Mouse (Mus musculus): ENCODE measurements around the gene Zfp282.
A peak's percentile ranks its signal among the peaks of the same experiment; 100 is the strongest.
"Not testable (repeated sequence)": the region's sequence is repeated elsewhere in the genome, so short reads cannot be mapped to it uniquely, and the experiment has no call there.

The Zfp282 gene

DNA sequence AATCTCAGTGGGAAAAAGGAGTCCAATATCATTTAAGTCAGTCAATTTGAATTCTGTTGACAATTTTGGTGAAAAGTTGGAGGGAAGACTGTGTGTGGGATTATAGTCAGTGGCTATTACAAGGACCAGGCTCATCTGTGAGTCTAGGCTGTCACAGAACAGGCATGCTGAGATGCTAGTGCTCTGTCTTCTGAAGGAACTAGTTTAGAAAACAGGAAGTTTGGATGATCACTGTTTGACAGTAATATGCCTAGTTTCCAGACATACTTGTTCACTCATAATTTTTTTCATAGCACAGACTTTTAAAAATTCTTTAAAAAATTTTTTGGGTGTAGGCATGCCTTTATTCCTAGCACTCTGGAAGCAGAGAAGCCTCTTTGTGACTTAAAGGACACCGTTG, 35.9 kb upstream of the Zfp282 start:
- TF ChIP-seq CTCF (conservative IDR thresholded peaks at IDR 0.05; ENCODE audit: low read length) (no peak), POU5F1 (IDR thresholded peaks at IDR 0.05; ENCODE audit: borderline replicate concordance, low read length) (no peak), NANOG (IDR thresholded peaks at IDR 0.05; ENCODE audit: borderline replicate concordance, low read length) (no peak)
- Histone ChIP-seq H3K4me3 (replicated peaks; ENCODE audit: low read length) (no peak overlapping the region), H3K9me3 (ENCODE audit: low read length) (no peaks in the 10 kb centered on the region), H3K36me3 (ENCODE audit: insufficient read depth, low read length) (no peaks in the 10 kb centered on the region), H3K27me3 (ENCODE audit: insufficient read depth, low read length) (peaks cover 11% of the 10 kb centered on the region; the same call in 1 of the 2 replicates), H3K4me1 (replicated peaks; ENCODE audit: low read depth, low read length) (peaks cover 9% of the 10 kb centered on the region)

DNA sequence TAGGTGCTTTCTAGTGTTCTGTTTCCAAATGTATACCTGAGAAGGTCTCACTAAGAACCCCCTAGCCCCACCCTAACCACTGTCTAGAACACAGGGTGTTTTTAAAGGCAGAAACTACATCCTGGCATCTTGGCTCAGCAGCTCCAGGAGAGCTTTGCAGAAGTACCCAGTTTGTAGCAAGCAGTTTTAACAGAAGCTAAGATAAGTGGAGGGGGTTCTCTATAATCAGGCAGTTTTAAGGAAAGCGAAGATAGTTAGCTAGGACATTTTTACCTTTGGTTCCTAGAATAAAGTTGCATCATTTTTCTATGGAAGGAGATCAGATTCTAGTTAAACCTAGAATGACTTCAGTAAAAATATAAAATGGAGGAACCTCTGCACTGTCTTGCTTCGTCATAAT, 35.2 kb upstream of the Zfp282 start:
- Histone ChIP-seq H3K4me3 (replicated peaks; ENCODE audit: low read length) (no peak overlapping the region), H3K27me3 (ENCODE audit: insufficient read depth, low read length) (peaks cover 7% of the 10 kb centered on the region; the same call in 1 of the 2 replicates), H3K9me3 (ENCODE audit: low read length) (no peaks in the 10 kb centered on the region), H3K4me1 (replicated peaks; ENCODE audit: low read depth, low read length) (peaks cover 4% of the 10 kb centered on the region; the same call in 1 of the 2 replicates), H3K36me3 (ENCODE audit: insufficient read depth, low read length) (no peaks in the 10 kb centered on the region)
- TF ChIP-seq CTCF (conservative IDR thresholded peaks at IDR 0.05; ENCODE audit: low read length) (no peak), NANOG (IDR thresholded peaks at IDR 0.05; ENCODE audit: borderline replicate concordance, low read length) (no peak), POU5F1 (IDR thresholded peaks at IDR 0.05; ENCODE audit: borderline replicate concordance, low read length) (no peak)

DNA sequence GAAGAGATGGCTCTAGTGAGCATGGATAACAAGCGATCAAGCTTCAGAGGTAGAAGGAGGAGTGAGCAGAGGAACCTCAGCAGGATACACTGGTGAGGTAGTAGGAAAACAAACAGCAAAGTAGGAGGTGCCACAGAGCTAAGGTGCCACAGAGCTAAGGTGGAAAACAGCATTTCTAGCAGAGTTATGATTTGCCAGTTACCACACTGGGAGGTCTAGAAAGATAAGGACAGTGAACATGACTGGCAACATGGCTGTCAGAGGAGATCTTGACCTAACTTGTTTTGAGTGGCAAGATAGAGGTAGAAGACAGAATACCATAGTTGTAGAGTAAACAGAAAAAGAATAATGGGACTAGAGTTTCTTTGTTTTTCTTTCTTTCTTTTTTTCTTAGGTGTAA, 34.7 kb upstream of the Zfp282 start:
- H3K4me1 ChIP-seq (replicated peaks; ENCODE audit: low read depth, low read length) = peaks cover 4% of the 10 kb centered on the region; the same call in 1 of the 2 replicates
- TF ChIP-seq POU5F1 (IDR thresholded peaks at IDR 0.05; ENCODE audit: borderline replicate concordance, low read length) = no peak
- no peaks in the 10 kb centered on the region for H3K9me3 ChIP-seq (ENCODE audit: low read length)
- no peaks in the 10 kb centered on the region for H3K36me3 ChIP-seq (ENCODE audit: insufficient read depth, low read length)
- no peak overlapping the region for H3K4me3 ChIP-seq (replicated peaks; ENCODE audit: low read length)
- H3K27me3 ChIP-seq (ENCODE audit: insufficient read depth, low read length) = peaks cover 7% of the 10 kb centered on the region; the same call in 1 of the 2 replicates

DNA sequence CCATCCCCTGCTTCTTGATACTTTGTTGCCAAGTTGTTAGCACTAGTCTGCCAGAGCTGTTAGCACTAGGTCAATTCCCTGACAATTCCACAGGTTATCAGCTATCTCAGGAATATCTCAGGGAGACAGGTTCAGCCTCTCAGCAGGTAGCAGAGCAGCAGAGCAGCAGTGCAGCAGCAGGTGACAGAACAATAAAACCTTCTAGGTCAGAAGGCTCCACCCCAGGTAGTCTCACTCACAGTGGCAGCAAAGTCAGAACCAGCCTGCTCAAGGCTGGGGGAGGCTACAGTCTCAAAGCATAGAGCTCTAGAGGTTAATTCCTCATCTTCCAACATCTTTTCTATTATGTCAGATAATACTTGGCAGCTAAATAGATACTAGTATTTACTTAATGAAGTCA, 31.2 kb upstream of the Zfp282 start:
- no peaks in the 10 kb centered on the region for H3K36me3 ChIP-seq (ENCODE audit: insufficient read depth, low read length)
- H3K27me3 ChIP-seq (ENCODE audit: insufficient read depth, low read length) = no peaks in the 10 kb centered on the region
- H3K4me1 ChIP-seq (replicated peaks; ENCODE audit: low read depth, low read length) = peaks cover 4% of the 10 kb centered on the region; the same call in 1 of the 2 replicates
- no peaks in the 10 kb centered on the region for H3K9me3 ChIP-seq (ENCODE audit: low read length)
- H3K4me3 ChIP-seq (replicated peaks; ENCODE audit: low read length) = no peak overlapping the region
- TF ChIP-seq CTCF (conservative IDR thresholded peaks at IDR 0.05; ENCODE audit: low read length) (no peak), NANOG (IDR thresholded peaks at IDR 0.05; ENCODE audit: borderline replicate concordance, low read length) (no peak), POU5F1 (IDR thresholded peaks at IDR 0.05; ENCODE audit: borderline replicate concordance, low read length) (no peak)

DNA sequence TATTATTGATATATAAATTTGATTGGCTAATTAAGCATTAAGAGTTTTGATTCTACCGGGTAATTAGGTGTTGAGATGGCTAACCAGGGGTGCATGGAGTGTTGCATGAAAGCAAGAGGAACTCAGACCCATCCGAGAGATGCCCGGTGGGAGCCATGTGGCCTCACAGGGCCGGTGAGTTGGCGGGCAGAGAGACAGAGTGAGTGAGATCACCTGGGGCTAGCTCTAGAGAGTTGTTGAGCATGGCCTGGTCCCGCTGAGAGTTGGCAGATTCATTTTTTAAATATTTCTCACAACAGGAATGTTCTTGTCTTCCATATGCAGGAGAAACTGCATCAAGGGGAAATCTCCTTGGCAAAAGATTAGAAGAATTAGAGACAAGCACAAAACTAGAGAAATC, 19.8 kb upstream of the Zfp282 start:
- H3K4me1 ChIP-seq (replicated peaks; ENCODE audit: low read depth, low read length) = no peaks in the 10 kb centered on the region
- no peak overlapping the region for H3K4me3 ChIP-seq (replicated peaks; ENCODE audit: low read length)
- no peaks in the 10 kb centered on the region for H3K27me3 ChIP-seq (ENCODE audit: insufficient read depth, low read length)
- H3K36me3 ChIP-seq (ENCODE audit: insufficient read depth, low read length) = peaks cover 21% of the 10 kb centered on the region
- peaks cover 5% of the 10 kb centered on the region for H3K9me3 ChIP-seq (ENCODE audit: low read length)
- TF ChIP-seq CTCF (conservative IDR thresholded peaks at IDR 0.05; ENCODE audit: low read length) = no peak
- no peak for TF ChIP-seq POU5F1 (IDR thresholded peaks at IDR 0.05; ENCODE audit: borderline replicate concordance, low read length)
- no peak for TF ChIP-seq NANOG (IDR thresholded peaks at IDR 0.05; ENCODE audit: borderline replicate concordance, low read length)

DNA sequence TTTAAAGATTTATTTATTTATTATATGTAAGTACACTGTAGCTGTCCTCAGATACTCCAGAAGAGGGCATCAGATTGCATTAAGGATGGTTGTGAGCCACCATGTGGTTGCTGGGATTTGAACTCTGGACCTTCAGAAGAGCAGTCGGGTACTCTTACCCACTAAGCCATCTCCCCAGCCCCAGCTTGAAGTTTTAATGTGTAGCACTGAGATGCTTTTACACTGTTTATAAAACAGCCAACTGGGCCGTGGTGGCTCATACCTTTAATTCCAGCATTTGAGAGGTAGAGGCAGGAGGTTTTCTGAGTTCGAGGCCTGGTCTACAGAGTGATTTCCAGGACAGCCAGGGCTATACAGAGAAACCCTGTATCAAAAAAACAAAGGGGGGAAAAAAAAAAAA, 19.3 kb upstream of the Zfp282 start:
- not testable (repeated sequence) for H3K4me1 ChIP-seq (replicated peaks; ENCODE audit: low read depth, low read length); H3K27me3 ChIP-seq (ENCODE audit: insufficient read depth, low read length); H3K9me3 ChIP-seq (ENCODE audit: low read length); H3K4me3 ChIP-seq (replicated peaks; ENCODE audit: low read length)
- peaks cover 21% of the 10 kb centered on the region for H3K36me3 ChIP-seq (ENCODE audit: insufficient read depth, low read length)

DNA sequence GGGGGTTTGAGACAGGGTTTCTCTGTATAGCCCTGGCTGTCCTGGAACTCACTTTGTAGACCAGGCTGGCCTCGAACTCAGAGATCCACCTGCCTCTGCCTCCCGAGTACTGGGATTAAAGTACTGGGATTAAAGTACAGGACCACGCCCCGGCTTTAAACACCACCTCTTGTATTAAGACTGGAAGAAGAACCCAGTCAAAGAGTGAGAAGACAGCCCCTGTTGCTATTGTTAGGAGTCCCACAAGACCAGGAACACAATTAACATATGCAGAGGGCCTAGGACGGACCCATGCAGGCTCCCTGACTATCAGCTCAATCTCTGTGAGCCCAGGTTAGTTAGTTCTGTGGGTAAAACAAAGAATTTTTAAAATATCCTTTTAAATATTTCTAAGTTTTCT, 4.7 kb upstream of the Zfp282 start:
- TF ChIP-seq POU5F1 (IDR thresholded peaks at IDR 0.05; ENCODE audit: borderline replicate concordance, low read length) (peak; percentile 69; the same call in 1 of the 2 replicates), NANOG (IDR thresholded peaks at IDR 0.05; ENCODE audit: borderline replicate concordance, low read length) (no peak)
- H3K36me3 ChIP-seq (ENCODE audit: insufficient read depth, low read length) = 0 out of 2 replicates have a peak, but pooled peaks cover 5% of the 10 kb centered on the region
- H3K4me3 ChIP-seq (replicated peaks; ENCODE audit: low read length) = no peak overlapping the region

DNA sequence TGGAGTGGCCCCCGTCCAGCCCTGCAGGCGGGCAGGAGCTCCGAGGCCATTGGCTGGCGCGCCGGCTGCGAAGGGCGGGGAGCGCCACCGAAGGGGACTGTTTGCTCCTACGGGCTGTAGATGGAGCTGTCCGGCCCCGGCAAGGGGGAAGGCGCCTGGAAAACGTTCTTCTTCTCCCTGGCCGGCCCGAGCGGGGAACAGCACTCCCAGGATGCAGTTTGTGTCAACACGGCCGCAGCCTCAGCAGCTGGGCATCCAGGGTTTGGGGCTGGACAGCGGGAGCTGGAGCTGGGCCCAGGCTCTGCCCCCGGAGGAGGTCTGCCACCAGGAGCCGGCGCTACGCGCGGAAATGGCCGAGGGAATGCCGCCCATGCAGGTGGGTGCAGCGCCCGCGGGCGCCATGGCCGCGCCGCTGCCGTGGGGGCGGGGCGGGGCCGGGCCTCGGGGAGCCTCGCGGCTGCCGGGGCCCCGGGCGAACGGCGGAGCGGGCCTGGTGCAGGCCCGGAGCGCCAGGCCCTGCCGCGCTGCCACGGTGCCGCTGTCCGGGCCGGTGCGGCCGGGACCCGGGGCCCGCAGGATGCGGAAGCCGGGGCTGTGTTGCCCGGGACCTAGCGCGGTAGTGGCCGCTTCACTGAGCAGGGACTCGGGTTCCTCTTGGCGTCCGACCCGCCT, 593 bp downstream of the Zfp282 start:
- peaks cover 27% of the 10 kb centered on the region for H3K27me3 ChIP-seq (ENCODE audit: insufficient read depth, low read length)
- no peak for TF ChIP-seq POU5F1 (IDR thresholded peaks at IDR 0.05; ENCODE audit: borderline replicate concordance, low read length)
- no peak for TF ChIP-seq CTCF (conservative IDR thresholded peaks at IDR 0.05; ENCODE audit: low read length)
- no peak for TF ChIP-seq NANOG (IDR thresholded peaks at IDR 0.05; ENCODE audit: borderline replicate concordance, low read length)
- H3K36me3 ChIP-seq (ENCODE audit: insufficient read depth, low read length) = peaks cover 12% of the 10 kb centered on the region; the same call in 1 of the 2 replicates
- H3K4me3 ChIP-seq (replicated peaks; ENCODE audit: low read length) = peak overlapping the region; percentile 87
- H3K9me3 ChIP-seq (ENCODE audit: low read length) = no peaks in the 10 kb centered on the region
- H3K4me1 ChIP-seq (replicated peaks; ENCODE audit: low read depth, low read length) = peaks cover 13% of the 10 kb centered on the region

More for the DNA sequence above, 4.7 kb upstream of the Zfp282 start:
- Histone ChIP-seq H3K9me3 (ENCODE audit: low read length) (no peaks in the 10 kb centered on the region), H3K27me3 (ENCODE audit: insufficient read depth, low read length) (no peaks in the 10 kb centered on the region), H3K4me1 (replicated peaks; ENCODE audit: low read depth, low read length) (peaks cover 9% of the 10 kb centered on the region; the same call in 1 of the 2 replicates)

DNA sequence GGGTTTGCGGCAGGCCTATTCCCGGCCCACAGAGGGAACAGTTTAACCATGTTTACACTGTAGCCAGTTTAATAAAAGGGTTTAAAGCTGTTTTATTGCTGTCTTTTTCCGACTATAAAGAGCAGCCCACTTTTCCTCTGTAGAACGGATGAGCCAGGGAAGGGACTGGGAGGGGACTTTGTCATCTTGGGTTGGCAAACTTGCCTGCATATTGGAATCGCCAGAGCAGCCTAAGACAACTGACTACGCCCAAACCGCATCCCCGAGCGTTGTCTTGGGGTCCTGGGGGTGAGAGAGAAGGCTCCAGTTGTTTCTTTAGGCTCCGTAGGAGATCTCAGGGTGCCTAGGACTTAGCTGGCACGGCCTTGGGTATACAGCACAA, 1.1 kb downstream of the Zfp282 start:
- Histone ChIP-seq H3K4me1 (replicated peaks; ENCODE audit: low read depth, low read length) (peaks cover 13% of the 10 kb centered on the region), H3K4me3 (replicated peaks; ENCODE audit: low read length) (peak overlapping the region; percentile 87), H3K27me3 (ENCODE audit: insufficient read depth, low read length) (peaks cover 29% of the 10 kb centered on the region), H3K36me3 (ENCODE audit: insufficient read depth, low read length) (peaks cover 12% of the 10 kb centered on the region; the same call in 1 of the 2 replicates), H3K9me3 (ENCODE audit: low read length) (no peaks in the 10 kb centered on the region)
- no peak for TF ChIP-seq NANOG (IDR thresholded peaks at IDR 0.05; ENCODE audit: borderline replicate concordance, low read length)
- no peak for TF ChIP-seq CTCF (conservative IDR thresholded peaks at IDR 0.05; ENCODE audit: low read length)
- TF ChIP-seq POU5F1 (IDR thresholded peaks at IDR 0.05; ENCODE audit: borderline replicate concordance, low read length) = no peak

Data from E14TG2a.4 (cell line).